Mouse (Mus musculus): ENCODE results near the gene Mettl27. TPM values are rescaled to one million over a fixed set of nuclear protein-coding genes. Genes with fewer than 3 reads are reported as not detected.
"Not testable (repeated sequence)": the region's sequence is repeated elsewhere in the genome, so short reads cannot be mapped to it uniquely, and the experiment has no call there.

Mettl27 gene
- polyA plus RNA-seq, 2 experiments, result 7.9 to 14.4 TPM

GRCm38 (mm10) chr5:134936051-134936450, 3.9 kb downstream of the Mettl27 start:
- 87% methylated on average over 6 of the region's 6 CpGs for WGBS (ENCODE audit: insufficient replicate concordance)
- H3K4me3 ChIP-seq (ENCODE audit: insufficient read depth in 1 of 2, low read depth in 2 of 2, low read length in 2 of 2), result no peak overlapping the region
- ATAC-seq (ENCODE audit: insufficient read depth) (no peak), DNase-seq (ENCODE audit: low read depth in 3 of 3, low spot score in 3 of 3) (no peak)
- peaks cover 0 to 6% of the 10 kb centered on the region in 2 experiments; a peak in 1 of 4 replicates for H3K4me1 ChIP-seq (replicated peaks; ENCODE audit: control insufficient read depth in 2 of 2, insufficient read depth in 2 of 2, low read length in 1 of 2)
- H3K4me2 ChIP-seq (ENCODE audit: low read depth), result no peak overlapping the region
- no peak overlapping the region for H3K9ac ChIP-seq (replicated peaks)
- H3K27ac ChIP-seq, result no peak overlapping the region
- H3K36me3 ChIP-seq (replicated peaks; ENCODE audit: control insufficient read depth, insufficient read depth, low read depth), result no peaks in the 10 kb centered on the region; the same call in 1 of the 2 replicates
- TF ChIP-seq CTCF (IDR thresholded peaks at IDR 0.05; ENCODE audit: low read depth), result no peak
- no peak for TF ChIP-seq EP300 (IDR thresholded peaks at IDR 0.05; ENCODE audit: low read depth)
- no peaks in the 10 kb centered on the region for H3K27me3 ChIP-seq (ENCODE audit: control insufficient read depth, insufficient read depth, low read length)
- no peaks in the 10 kb centered on the region for H3K9me3 ChIP-seq (ENCODE audit: control insufficient read depth, low read length)

DNA sequence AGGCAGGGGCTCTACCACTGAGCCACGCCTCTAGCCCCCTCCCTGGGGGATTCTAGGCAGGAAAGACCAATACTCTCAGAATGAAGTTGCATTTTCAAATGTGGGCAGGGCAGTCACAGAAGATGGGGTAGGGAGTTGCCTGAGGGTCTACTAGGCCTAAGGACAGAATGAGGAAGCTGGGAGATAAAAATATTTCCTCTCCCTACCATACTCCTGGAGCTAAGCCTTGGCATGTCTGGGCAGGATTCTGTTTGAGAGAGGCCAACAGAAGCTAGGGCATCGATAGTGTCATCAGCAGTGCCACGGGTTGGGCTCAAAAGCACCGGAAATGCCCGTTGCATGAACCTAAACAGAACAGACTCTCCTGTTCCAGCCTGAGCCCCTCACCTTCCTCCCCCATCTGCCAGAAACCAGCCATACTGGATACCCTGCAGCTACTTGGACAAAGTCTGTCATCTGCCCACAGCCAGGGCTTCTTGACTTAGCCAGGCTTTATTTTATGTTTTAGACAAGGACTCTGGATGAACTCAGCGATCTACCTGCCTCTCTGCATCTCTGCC, 4.5 kb downstream of the Mettl27 start:
- no peak overlapping the region for H3K4me3 ChIP-seq (ENCODE audit: insufficient read depth in 1 of 2, low read depth in 2 of 2, low read length in 2 of 2)
- ATAC-seq (ENCODE audit: insufficient read depth) (no peak), DNase-seq (ENCODE audit: low read depth in 3 of 3, low spot score in 3 of 3) (no peak)
- 58% methylated on average over 6 of the region's 6 CpGs for WGBS (ENCODE audit: insufficient replicate concordance)
- TF ChIP-seq CTCF (IDR thresholded peaks at IDR 0.05; ENCODE audit: low read depth) (no peak), EP300 (IDR thresholded peaks at IDR 0.05; ENCODE audit: low read depth) (no peak)
- H3K4me1 ChIP-seq (replicated peaks; ENCODE audit: control insufficient read depth in 2 of 2, insufficient read depth in 2 of 2, low read length in 1 of 2), result peaks cover 0 to under 1% of the 10 kb centered on the region in 2 experiments; a peak in 1 of 4 replicates
- no peak overlapping the region for H3K4me2 ChIP-seq (ENCODE audit: low read depth)
- no peak overlapping the region for H3K9ac ChIP-seq (replicated peaks)
- no peaks in the 10 kb centered on the region for H3K27me3 ChIP-seq (ENCODE audit: control insufficient read depth, insufficient read depth, low read length)
- H3K36me3 ChIP-seq (replicated peaks; ENCODE audit: control insufficient read depth, insufficient read depth, low read depth), result no peaks in the 10 kb centered on the region; the same call in 1 of the 2 replicates
- H3K27ac ChIP-seq, result no peak overlapping the region
- H3K9me3 ChIP-seq (ENCODE audit: control insufficient read depth, low read length), result no peaks in the 10 kb centered on the region

- DNase-seq (ENCODE audit: low read depth in 3 of 3, low spot score in 3 of 3) (no peak), ATAC-seq (ENCODE audit: insufficient read depth) (no peak)
- H3K9ac ChIP-seq (replicated peaks), result no peak overlapping the region
- no peak overlapping the region for H3K27ac ChIP-seq
- WGBS (ENCODE audit: insufficient replicate concordance), result 58% methylated on average over 3 of the region's 3 CpGs
- no peak for TF ChIP-seq CTCF (IDR thresholded peaks at IDR 0.05; ENCODE audit: low read depth)
- no peak for TF ChIP-seq EP300 (IDR thresholded peaks at IDR 0.05; ENCODE audit: low read depth)
- no peaks in the 10 kb centered on the region for H3K36me3 ChIP-seq (replicated peaks; ENCODE audit: control insufficient read depth, insufficient read depth, low read depth)
- H3K9me3 ChIP-seq (ENCODE audit: control insufficient read depth, low read length), result no peaks in the 10 kb centered on the region
- H3K4me3 ChIP-seq (ENCODE audit: insufficient read depth in 1 of 2, low read depth in 2 of 2, low read length in 2 of 2), result no peak overlapping the region
- no peaks in the 10 kb centered on the region for H3K4me1 ChIP-seq (replicated peaks; ENCODE audit: control insufficient read depth in 2 of 2, insufficient read depth in 2 of 2, low read length in 1 of 2)
- H3K27me3 ChIP-seq (ENCODE audit: control insufficient read depth, insufficient read depth, low read length), result no peaks in the 10 kb centered on the region
- H3K4me2 ChIP-seq (ENCODE audit: low read depth), result no peak overlapping the region
These were observed 6.9 kb downstream of the Mettl27 start for GRCm38 (mm10) chr5:134939069-134939468.

DNA sequence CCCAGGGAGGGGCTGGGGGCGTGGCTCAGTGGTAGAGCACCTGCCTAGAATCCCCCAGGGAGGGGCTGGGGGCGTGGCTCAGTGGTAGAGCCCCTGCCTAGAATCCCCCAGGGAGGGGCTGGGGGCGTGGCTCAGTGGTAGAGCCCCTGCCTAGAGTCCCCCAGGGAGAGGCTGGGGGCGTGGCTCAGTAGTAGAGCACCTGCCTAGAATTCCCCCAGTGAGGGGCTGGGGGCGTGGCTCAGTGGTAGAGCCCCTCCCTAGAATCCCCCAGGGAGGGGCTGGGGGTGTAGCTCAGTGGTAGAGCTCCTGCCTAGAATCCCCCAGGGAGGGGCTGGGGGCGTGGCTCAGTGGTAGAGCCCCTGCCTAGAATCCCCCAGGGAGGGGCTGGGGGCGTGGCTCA, 7.4 kb downstream of the Mettl27 start:
- ATAC-seq (ENCODE audit: insufficient read depth); H3K27me3 ChIP-seq (ENCODE audit: control insufficient read depth, insufficient read depth, low read length); DNase-seq (ENCODE audit: low read depth in 3 of 3, low spot score in 3 of 3); H3K9ac ChIP-seq (replicated peaks); H3K9me3 ChIP-seq (ENCODE audit: control insufficient read depth, low read length); H3K4me3 ChIP-seq (ENCODE audit: insufficient read depth in 1 of 2, low read depth in 2 of 2, low read length in 2 of 2); H3K4me1 ChIP-seq (replicated peaks; ENCODE audit: control insufficient read depth in 2 of 2, insufficient read depth in 2 of 2, low read length in 1 of 2); H3K27ac ChIP-seq; H3K36me3 ChIP-seq (replicated peaks; ENCODE audit: control insufficient read depth, insufficient read depth, low read depth); H3K4me2 ChIP-seq (ENCODE audit: low read depth): not testable (repeated sequence)
- 71% methylated on average over 3 of the region's 7 CpGs for WGBS (ENCODE audit: insufficient replicate concordance)

GRCm38 (mm10) chr5:134941472-134942209, 9.5 kb downstream of the Mettl27 start:
- H3K4me1 ChIP-seq (replicated peaks; ENCODE audit: control insufficient read depth in 2 of 2, insufficient read depth in 2 of 2, low read length in 1 of 2), result no peaks in the 10 kb centered on the region
- 66% methylated on average over 14 of the region's 14 CpGs for WGBS (ENCODE audit: insufficient replicate concordance)
- ATAC-seq (ENCODE audit: insufficient read depth) (peak; percentile 47), DNase-seq (ENCODE audit: low read depth in 3 of 3, low spot score in 3 of 3) (no peak)
- H3K27me3 ChIP-seq (ENCODE audit: control insufficient read depth, insufficient read depth, low read length), result no peaks in the 10 kb centered on the region
- H3K4me2 ChIP-seq (ENCODE audit: low read depth), result no peak overlapping the region
- H3K27ac ChIP-seq, result no peak overlapping the region
- no peaks in the 10 kb centered on the region for H3K36me3 ChIP-seq (replicated peaks; ENCODE audit: control insufficient read depth, insufficient read depth, low read depth)
- no peak overlapping the region for H3K9ac ChIP-seq (replicated peaks)
- no peak for TF ChIP-seq CTCF (IDR thresholded peaks at IDR 0.05; ENCODE audit: low read depth)
- TF ChIP-seq EP300 (IDR thresholded peaks at IDR 0.05; ENCODE audit: low read depth), result no peak
- no peaks in the 10 kb centered on the region for H3K9me3 ChIP-seq (ENCODE audit: control insufficient read depth, low read length)
- H3K4me3 ChIP-seq (ENCODE audit: insufficient read depth in 1 of 2, low read depth in 2 of 2, low read length in 2 of 2), result no peak overlapping the region

All from liver, embryonic 14.5 days (tissue).